Mouse (Mus musculus) erythroblast, embryonic 14.5 days (primary cell): ENCODE measurements at regions not wholly inside any gene's neighbourhood (a gene's known extent, or its start where the extent isn't known, plus 50 kb on each side); places are given as distances from the start of the nearest gene placed in this dataset.

ENCODE experiments used
- GATA1 ChIP-seq: IDR thresholded peaks from 2 replicates; pipeline ENCODE4 v1.6.1; 2012; ENCODE audit warnings: low read length, inconsistent platforms, mixed read lengths
- TAL1 ChIP-seq: IDR thresholded peaks from 3 replicates; pipeline ENCODE4 v1.6.1; 2012; ENCODE audit warnings: low read length, inconsistent platforms, mixed read lengths

DNA sequence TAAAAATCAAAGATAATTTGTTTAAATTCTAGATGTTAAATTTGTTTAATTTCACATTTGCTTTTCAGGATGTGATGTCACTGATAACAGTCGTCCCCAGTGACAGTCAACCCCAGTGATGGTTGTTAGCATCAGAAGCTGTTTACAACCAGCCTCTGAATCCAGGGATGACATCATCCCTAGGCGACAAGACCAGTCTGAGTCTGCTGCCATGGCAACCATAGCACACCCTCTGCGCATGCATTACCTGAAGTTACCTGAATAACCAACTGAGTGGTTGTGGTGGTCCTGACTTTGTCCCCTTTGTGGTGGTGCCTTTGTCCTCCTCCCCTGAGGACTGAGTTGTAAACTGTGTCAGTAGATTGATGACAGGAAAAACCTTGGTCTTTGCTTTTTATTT lies 92.0 kb upstream of the Zfp644 start:
- TF ChIP-seq TAL1 (no peak), GATA1 (no peak)
